Mouse (Mus musculus): Measurements from ENCODE around the gene Tm7sf2. TPM values are rescaled to one million over a fixed set of nuclear protein-coding genes. Genes with fewer than 3 reads are reported as not detected.

The Tm7sf2 gene
- total RNA-seq, 2 experiments from 2014 or later, result 28.2 to 29.1 TPM

DNA sequence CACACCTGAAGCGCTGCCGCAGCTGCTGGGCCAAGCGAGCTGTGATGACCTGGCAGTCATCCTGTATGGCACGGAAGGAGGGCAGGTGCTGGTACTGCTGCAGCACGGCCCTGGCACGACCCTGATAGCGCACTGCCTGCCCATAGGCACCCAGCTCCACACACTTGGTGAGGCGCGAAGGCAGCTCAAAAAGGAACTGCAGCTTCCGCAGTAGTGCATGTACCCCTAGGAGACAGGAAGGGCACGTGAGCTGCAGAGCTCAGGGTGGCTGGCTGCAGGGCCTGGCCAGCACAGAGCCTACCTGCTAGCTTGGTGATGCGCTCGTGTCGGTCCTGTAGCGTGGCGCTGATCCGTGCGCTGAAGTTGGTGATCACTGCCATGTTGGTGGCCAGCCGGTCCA, 3.1 kb upstream of the Tm7sf2 start:
- intact Hi-C loops (cut with DNase I), result no loop called here
- DNase-seq (ENCODE audit: low spot score in 2 of 2), result no peak

DNA sequence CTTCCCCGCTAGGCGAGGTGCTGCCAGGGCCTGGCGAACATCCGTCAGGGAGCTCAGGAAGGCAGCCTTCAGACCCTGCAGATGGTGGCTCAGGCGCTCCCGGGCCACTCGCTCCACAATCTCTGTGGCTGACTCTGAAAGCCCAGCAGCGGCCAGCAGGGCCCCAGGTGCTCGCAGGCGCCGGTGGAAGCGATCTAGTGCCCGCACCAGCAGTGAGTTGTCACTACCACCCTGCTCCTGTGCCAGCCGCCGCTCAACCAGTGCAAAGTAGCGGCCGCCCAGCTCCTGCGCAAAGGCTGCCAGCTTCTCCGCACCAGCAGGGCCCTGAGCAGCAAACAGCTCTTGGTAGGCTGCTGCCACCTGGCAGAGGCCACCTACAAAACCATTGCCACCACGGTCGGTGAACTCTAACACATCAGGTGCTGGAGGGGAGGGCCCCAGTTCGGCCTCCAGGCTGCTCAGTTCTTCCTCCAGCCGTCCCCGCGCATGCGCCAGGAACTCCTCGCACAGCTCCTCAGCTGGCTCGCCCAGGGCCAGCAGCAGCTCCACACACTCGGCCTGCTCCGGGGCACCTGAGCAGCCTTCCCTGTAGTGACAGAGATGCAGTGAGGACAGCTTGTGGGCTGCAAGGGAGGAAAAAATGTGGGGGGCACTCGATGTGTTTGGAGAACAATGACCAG, 2.5 kb upstream of the Tm7sf2 start:
- intact Hi-C loops (cut with DNase I), result no loop called here
- DNase-seq (ENCODE audit: low spot score in 2 of 2), result no peak

- no peak for DNase-seq (ENCODE audit: low spot score in 2 of 2)
- intact Hi-C loops (cut with DNase I), result loop anchor here (5.0 kb wide), 1 partner anchor 267 kb away; no protein-coding TSS in a partner anchor
These were observed 1.7 kb upstream of the Tm7sf2 start for GRCm38 (mm10) chr19:6069851-6070250.

- DNase-seq (ENCODE audit: low spot score in 2 of 2), result no peak
- intact Hi-C loops (cut with DNase I), result loop anchor here (5.0 kb wide), 1 partner anchor 268 kb away; no protein-coding TSS in a partner anchor
These were observed 778 bp upstream of the Tm7sf2 start for GRCm38 (mm10) chr19:6068951-6069350.

DNA sequence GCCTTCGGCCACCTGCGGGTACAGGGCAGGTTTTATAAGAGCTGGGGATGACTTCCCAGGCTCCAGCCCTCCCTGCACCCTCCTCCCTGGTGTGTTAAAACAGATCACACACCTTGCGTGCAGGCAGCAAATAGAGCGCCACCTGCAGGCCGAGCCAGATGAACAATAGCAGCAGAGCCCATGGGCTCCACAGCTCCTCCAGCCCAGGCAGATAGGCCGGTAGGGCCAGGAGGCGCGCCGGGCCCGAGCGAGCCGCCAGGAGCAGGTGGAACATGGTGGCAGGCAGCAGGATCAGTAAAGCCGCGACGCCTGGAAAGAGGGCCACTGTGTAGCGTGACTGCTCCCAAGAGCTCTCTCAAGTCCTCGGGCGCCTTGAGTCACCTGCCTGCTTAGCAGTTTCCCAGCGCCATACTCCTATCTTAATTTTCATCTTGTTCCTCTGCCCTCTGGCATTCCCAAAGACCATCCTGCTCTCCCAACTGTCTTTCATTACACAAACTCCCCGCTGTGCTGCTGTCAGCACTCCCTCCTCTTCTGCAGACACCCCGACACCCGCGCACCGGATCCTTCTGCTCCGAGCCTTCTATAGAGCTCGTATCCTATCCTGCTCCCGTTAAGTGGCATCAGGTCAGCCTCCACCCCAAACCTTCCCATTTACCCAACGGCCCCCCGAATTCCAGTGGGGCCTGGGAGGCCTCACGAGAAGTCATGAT, 1.0 kb downstream of the Tm7sf2 start:
- intact Hi-C loops (cut with DNase I), result loop anchor here (5.0 kb wide), 1 partner anchor 270 kb away; no protein-coding TSS in a partner anchor
- peak; percentile 79 to 82 for DNase-seq (ENCODE audit: low spot score in 2 of 2)

DNA sequence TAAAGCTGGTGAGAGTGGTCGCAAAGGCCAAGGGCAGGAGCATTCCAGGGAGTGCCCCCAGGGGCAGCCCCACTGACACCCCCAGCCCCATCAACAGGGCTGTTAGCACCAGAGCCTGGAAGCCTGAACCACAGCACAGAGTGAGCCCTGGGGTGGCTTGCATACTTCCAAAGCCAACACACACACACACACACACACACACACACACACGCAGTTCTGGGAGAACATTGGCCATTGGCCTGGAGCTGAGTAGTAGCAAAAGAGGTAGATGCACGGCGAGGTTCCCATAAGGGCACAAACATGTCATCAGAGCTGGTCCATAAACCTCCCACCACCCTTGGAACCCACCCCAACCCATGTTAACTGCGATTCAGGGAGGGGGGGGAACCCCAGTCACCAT, 1.6 kb downstream of the Tm7sf2 start:
- DNase-seq (ENCODE audit: low spot score in 2 of 2), result no peak
- intact Hi-C loops (cut with DNase I), result loop anchor here (5.0 kb wide), 1 partner anchor 271 kb away; no protein-coding TSS in a partner anchor

- DNase-seq (ENCODE audit: low spot score in 2 of 2), result no peak
- intact Hi-C loops (cut with DNase I), result no loop called here
These were observed 5.1 kb downstream of the Tm7sf2 start for GRCm38 (mm10) chr19:6063081-6063480.

DNA sequence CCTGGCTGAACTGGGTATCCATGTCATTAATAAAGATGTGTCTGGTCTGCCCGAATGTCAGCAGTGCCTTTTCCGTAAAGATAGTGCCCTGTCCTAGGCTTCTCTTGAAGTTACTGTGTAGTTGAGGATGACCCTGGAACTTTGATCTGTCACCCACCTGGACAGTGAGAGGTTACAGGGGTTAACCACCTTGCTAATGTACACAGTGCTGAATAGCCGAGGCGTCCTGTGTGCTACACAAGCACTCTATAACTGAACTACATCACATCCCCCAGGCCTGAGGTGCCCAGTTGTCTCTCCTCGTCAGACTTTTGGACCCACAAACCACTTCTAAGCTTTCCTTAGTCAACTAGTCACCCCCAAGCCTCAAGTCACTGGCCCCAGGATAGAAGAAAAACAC, 5.8 kb downstream of the Tm7sf2 start:
- no peak for DNase-seq (ENCODE audit: low spot score in 2 of 2)
- intact Hi-C loops (cut with DNase I), result no loop called here

DNA sequence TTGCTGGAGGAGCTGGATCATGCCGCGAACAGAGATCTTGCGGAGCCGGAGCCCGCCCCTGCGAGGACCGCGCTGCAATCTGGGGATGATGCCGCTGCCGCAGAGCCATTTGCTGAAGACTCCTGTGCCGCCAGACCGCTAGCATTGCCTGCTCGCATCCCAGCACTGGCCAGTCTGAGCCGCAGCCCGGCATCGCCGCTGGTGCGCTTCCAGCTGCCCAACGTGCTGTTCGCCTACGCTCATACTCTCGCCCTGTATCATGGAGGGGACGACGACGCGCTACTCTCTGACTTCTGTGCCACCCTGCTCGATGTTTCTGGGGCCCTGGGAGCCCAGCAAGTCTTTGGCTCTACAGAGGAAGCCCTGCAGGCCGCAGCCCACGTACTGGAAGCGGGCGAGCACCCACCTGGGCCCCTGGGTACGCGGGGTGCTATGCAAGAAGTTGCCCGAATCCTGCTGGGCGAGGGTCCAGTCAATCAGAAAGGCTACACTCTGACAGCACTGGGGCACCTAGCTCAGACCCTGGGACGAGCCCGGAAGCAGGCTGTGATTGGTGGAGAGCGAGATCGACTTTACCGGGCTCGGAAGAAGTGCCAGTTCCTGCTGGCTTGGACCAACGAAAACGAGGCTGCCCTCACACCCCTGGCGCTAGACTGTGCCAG, 6.4 kb downstream of the Tm7sf2 start:
- intact Hi-C loops (cut with DNase I), result no loop called here
- peak; percentile 57 to 65 for DNase-seq (ENCODE audit: low spot score in 2 of 2)

GRCm38 (mm10) chr19:6061021-6061533, 7.1 kb downstream of the Tm7sf2 start, which contains the start of gene Znhit2:
Znhit2 (plus strand) TSS chr19:6061192.
- intact Hi-C loops (cut with DNase I), result no loop called here

DNA sequence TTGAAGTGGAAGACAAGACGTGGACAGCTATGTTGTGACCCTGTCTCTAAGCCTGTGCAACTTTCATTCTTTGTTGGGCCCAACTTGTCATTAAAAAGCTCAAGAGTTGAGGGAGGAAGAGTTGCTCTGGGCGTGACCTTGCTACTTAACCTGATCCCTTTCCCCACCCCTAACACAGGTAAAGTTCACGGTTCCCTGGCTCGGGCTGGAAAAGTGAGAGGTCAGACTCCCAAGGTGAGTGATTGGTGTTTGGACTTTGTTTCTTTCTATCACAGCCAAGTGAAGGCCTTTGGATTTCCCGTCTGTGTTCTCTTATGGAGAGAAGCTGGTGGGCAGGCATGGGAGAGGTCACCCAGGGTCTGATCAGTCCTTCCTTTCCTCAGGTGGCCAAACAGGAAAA, 9.2 kb downstream of the Tm7sf2 start:
- intact Hi-C loops (cut with DNase I), result no loop called here
- no peak for DNase-seq (ENCODE audit: low spot score in 2 of 2)

More at GRCm38 (mm10) chr19:6061021-6061533, 7.1 kb downstream of the Tm7sf2 start, which contains the start of gene Znhit2:
- peak; percentile 93 to 94 for DNase-seq (ENCODE audit: low spot score in 2 of 2)

DNA sequence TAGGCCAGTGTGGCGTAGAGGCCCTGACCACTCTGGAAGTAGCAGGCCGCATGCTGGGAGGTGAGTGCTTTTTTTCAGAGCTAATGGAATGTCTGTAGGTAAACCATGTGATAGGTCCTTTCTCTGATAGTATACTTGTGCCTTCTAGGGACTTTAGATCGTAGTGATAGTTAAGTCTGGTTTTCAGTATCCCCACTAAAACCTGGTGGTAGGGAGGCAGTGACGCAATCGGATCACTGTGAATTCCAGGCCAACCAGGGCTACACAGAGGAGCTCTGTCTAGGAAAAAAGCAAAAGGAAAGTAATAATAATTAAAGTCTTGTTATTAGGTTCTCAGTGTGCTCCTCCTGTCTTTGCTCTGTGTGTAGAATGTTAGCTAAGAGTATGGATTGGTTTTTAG, 9.7 kb downstream of the Tm7sf2 start:
- intact Hi-C loops (cut with DNase I), result no loop called here
- DNase-seq (ENCODE audit: low spot score in 2 of 2), result no peak

- DNase-seq (ENCODE audit: low spot score in 2 of 2), result peak; percentile 99
- intact Hi-C loops (cut with DNase I), result loop anchor here (2.0 kb wide), 1 partner anchor 27 kb away; the partner anchor contains the start of genes Cdca5 and Zfpl1
These were observed 10.7 kb downstream of the Tm7sf2 start, which contains the start of the genes Mrpl49 and Fau for GRCm38 (mm10) chr19:6057313-6058096. Mrpl49 (minus strand) TSS chr19:6057785. Fau (plus strand) TSS chr19:6057844.

GRCm38 (mm10) chr19:6056696-6057095, 11.5 kb downstream of the Tm7sf2 start:
- intact Hi-C loops (cut with DNase I), result loop anchor here (2.0 kb wide), 1 partner anchor 28 kb away; the partner anchor contains the start of genes Cdca5 and Zfpl1

GRCm38 (mm10) chr19:6054296-6054695, 13.9 kb downstream of the Tm7sf2 start:
- DNase-seq (ENCODE audit: low spot score in 2 of 2), result no peak
- intact Hi-C loops (cut with DNase I), result loop anchor here (5.0 kb wide), 1 partner anchor 337 kb away; no protein-coding TSS in a partner anchor

More at GRCm38 (mm10) chr19:6056696-6057095, 11.5 kb downstream of the Tm7sf2 start:
- DNase-seq (ENCODE audit: low spot score in 2 of 2), result no peak

GRCm38 (mm10) chr19:6052516-6052915, 15.7 kb downstream of the Tm7sf2 start:
- no peak for DNase-seq (ENCODE audit: low spot score in 2 of 2)
- intact Hi-C loops (cut with DNase I), result loop anchor here (5.0 kb wide), 1 partner anchor 335 kb away; no protein-coding TSS in a partner anchor

- intact Hi-C loops (cut with DNase I), result no loop called here
- DNase-seq (ENCODE audit: low spot score in 2 of 2), result no peak
These were observed 19.3 kb downstream of the Tm7sf2 start for GRCm38 (mm10) chr19:6048681-6049410.

GRCm38 (mm10) chr19:6047899-6048166, 20.3 kb downstream of the Tm7sf2 start:
- no peak for DNase-seq (ENCODE audit: low spot score in 2 of 2)
- intact Hi-C loops (cut with DNase I), result no loop called here
